Mouse (Mus musculus) stomach, embryonic 14.5 days (tissue): Measurements from ENCODE around the gene Ccl6. TPM values are rescaled to one million over a fixed set of nuclear protein-coding genes. Genes with fewer than 3 reads are reported as not detected.

Experiments
- ATAC-seq: fragments of 200-750 bp; cut with Nextera tagmentation; 2 replicates; pipeline ENCODE4 v1.8.0; 2017; ENCODE audit warnings: low read depth, moderate TSS enrichment; ENCODE audit not compliant: insufficient number of reproducible peaks, insufficient read depth, low FRiP score
- H3K27ac ChIP-seq: fragments of 300-500 bp; sonication (generic); 2 replicates; pipeline ENCODE4 v1.5.1; 2014; ENCODE audit warnings: mild to moderate bottlenecking, low read length, moderate library complexity, mixed read lengths
- H3K27me3 ChIP-seq: fragments of 300-500 bp; sonication (generic); 2 replicates; pipeline ENCODE4 v1.6.1; 2014; ENCODE audit warnings: low read length, control low read depth, mixed read lengths; ENCODE audit not compliant: control insufficient read depth, insufficient read depth
- H3K36me3 ChIP-seq: fragments of 300-500 bp; sonication (generic); 2 replicates; pipeline ENCODE4 v1.6.1; 2014; ENCODE audit warnings: mild to moderate bottlenecking, control low read depth, low read length, moderate library complexity, mixed read lengths; ENCODE audit not compliant: control insufficient read depth, insufficient read depth
- H3K4me1 ChIP-seq: fragments of 300-500 bp; sonication (generic); 2 replicates; pipeline ENCODE4 v1.6.1; 2014; ENCODE audit warnings: low read length, control low read depth, mixed read lengths; ENCODE audit not compliant: control insufficient read depth, insufficient read depth
- H3K4me2 ChIP-seq: fragments of 300-500 bp; sonication (generic); replicated peaks from 2 replicates; pipeline ENCODE4 v1.6.1; 2014; ENCODE audit warnings: low read depth, low read length, control low read depth
- H3K4me3 ChIP-seq: fragments of 300-500 bp; sonication (generic); 2 replicates; pipeline ENCODE4 v1.5.1; 2014; ENCODE audit warnings: low read depth, low read length, control low read depth
- H3K9ac ChIP-seq: fragments of 300-500 bp; sonication (generic); replicated peaks from 2 replicates; pipeline ENCODE4 v1.6.1; 2014; ENCODE audit warnings: low read depth, mild to moderate bottlenecking, control low read depth, low read length, moderate library complexity, mixed read lengths
- H3K9me3 ChIP-seq: fragments of 300-500 bp; sonication (generic); 2 replicates; pipeline ENCODE4 v1.6.1; 2016; ENCODE audit warnings: low read depth, low read length, control low read depth; ENCODE audit not compliant: control insufficient read depth
- whole genome bisulfite sequencing: fragments of 180-500 bp; shearing (Covaris S2); extraction: QIAGEN DNeasy Blood & Tissue Kit; methylation state at CpG from one replicate; pipeline ENCODE4 v1.1.7; 2014; 5-methylcytosine and 5-hydroxymethylcytosine counted together
- polyA plus RNA-seq: library from polyadenylated mRNA; unstranded; fragments of >200 nt; fragmentation: Nextera tagmentation; extraction: Ambion mirVana; gene quantifications from 2 replicates; pipeline ENCODE4 v1.2.1, GENCODE M21; 2014

The Ccl6 gene
- polyA plus RNA-seq, 1 experiment from 2014 or later: 2.2 TPM

GRCm38 (mm10) chr11:83544214-83544613 lies 48.7 kb downstream of the Ccl6 start:
- Histone ChIP-seq H3K9me3 (no peaks in the 10 kb centered on the region), H3K4me1 (no peaks in the 10 kb centered on the region), H3K27ac (no peak overlapping the region), H3K4me2 (no peak overlapping the region), H3K9ac (no peak overlapping the region), H3K27me3 (no peaks in the 10 kb centered on the region), H3K36me3 (no peaks in the 10 kb centered on the region), H3K4me3 (no peak overlapping the region)
- 50% methylated on average over 3 of the region's 3 CpGs for WGBS
- peak; percentile 63; the same call in 1 of the 2 replicates for ATAC-seq

- Histone ChIP-seq H3K4me3 (no peak overlapping the region), H3K27me3 (no peaks in the 10 kb centered on the region), H3K27ac (no peak overlapping the region), H3K4me2 (no peak overlapping the region), H3K4me1 (no peaks in the 10 kb centered on the region), H3K9me3 (no peaks in the 10 kb centered on the region), H3K36me3 (no peaks in the 10 kb centered on the region), H3K9ac (no peak overlapping the region)
- 89% methylated on average over 3 of the region's 3 CpGs for WGBS
- no peak for ATAC-seq
Measured at GRCm38 (mm10) chr11:83541415-83541814, 51.5 kb downstream of the Ccl6 start.

GRCm38 (mm10) chr11:83540931-83541330 lies 52.0 kb downstream of the Ccl6 start:
- Histone ChIP-seq H3K4me2 (no peak overlapping the region), H3K4me3 (no peak overlapping the region), H3K9ac (no peak overlapping the region), H3K4me1 (no peaks in the 10 kb centered on the region), H3K27ac (no peak overlapping the region), H3K9me3 (no peaks in the 10 kb centered on the region), H3K27me3 (no peaks in the 10 kb centered on the region), H3K36me3 (no peaks in the 10 kb centered on the region)
- no peak for ATAC-seq
- WGBS: 90% methylated on average over 2 of the region's 2 CpGs

- no peaks in the 10 kb centered on the region for H3K36me3 ChIP-seq
- no peak overlapping the region for H3K27ac ChIP-seq
- H3K4me3 ChIP-seq: no peak overlapping the region
- no peak overlapping the region for H3K4me2 ChIP-seq
- H3K4me1 ChIP-seq: peaks cover 10% of the 10 kb centered on the region; the same call in 1 of the 2 replicates
- ATAC-seq: no peak
- H3K9ac ChIP-seq: no peak overlapping the region
- 69% methylated on average over 3 of the region's 3 CpGs for WGBS
- no peaks in the 10 kb centered on the region for H3K9me3 ChIP-seq
- no peaks in the 10 kb centered on the region for H3K27me3 ChIP-seq
Measured at GRCm38 (mm10) chr11:83538705-83539314, 54.1 kb downstream of the Ccl6 start.

Other genes starting within 250 kb of the Ccl6 start
- 0.62 and 1.1 TPM in 2 replicates for gene Rasl10b, start 183.9 kb downstream of the Ccl6 start, polyA plus RNA-seq
- 0.10 TPM in 1 of 2 replicates, not detected in the other for gene Gas2l2, start 163.6 kb downstream of the Ccl6 start, polyA plus RNA-seq
- gene 1700020L24Rik, start 155.4 kb downstream of the Ccl6 start, polyA plus RNA-seq: 1.5 TPM in 1 of 2 replicates, not detected in the other
- gene Mmp28, start 130.0 kb downstream of the Ccl6 start, polyA plus RNA-seq: 1.4 and 1.9 TPM in 2 replicates
- gene Taf15, start 120.0 kb downstream of the Ccl6 start, polyA plus RNA-seq: 26.8 and 27.0 TPM in 2 replicates
- not detected in 2 replicates for gene Heatr9, start 70.9 kb downstream of the Ccl6 start, polyA plus RNA-seq
- gene Ccl5, start 62.6 kb downstream of the Ccl6 start, polyA plus RNA-seq: 0.69 and 1.0 TPM in 2 replicates
- gene Ccl9, start 14.5 kb downstream of the Ccl6 start, polyA plus RNA-seq: 1.9 and 4.4 TPM in 2 replicates
- not detected in 2 replicates for gene Rpl9-ps1, start 52.5 kb upstream of the Ccl6 start, polyA plus RNA-seq
- gene Ccl3, start 56.3 kb upstream of the Ccl6 start, polyA plus RNA-seq: 0.46 TPM in 1 of 2 replicates, not detected in the other
- 0.68 TPM in 1 of 2 replicates, not detected in the other for gene Ccl4, start 69.5 kb upstream of the Ccl6 start, polyA plus RNA-seq
- 1.2 and 2.0 TPM in 2 replicates for gene Wfdc17, start 110.9 kb upstream of the Ccl6 start, polyA plus RNA-seq
- gene Wfdc18, start 115.9 kb upstream of the Ccl6 start, polyA plus RNA-seq: 0.54 TPM in 1 of 2 replicates, not detected in the other
- 1.6 TPM in 1 of 2 replicates, not detected in the other for gene Wfdc21, start 153.9 kb upstream of the Ccl6 start, polyA plus RNA-seq
- gene Heatr6, start 160.6 kb upstream of the Ccl6 start, polyA plus RNA-seq: 28.7 and 29.1 TPM in 2 replicates